In genomic region chr5:75157038-75157437, GRCm38 (mm10) we compare ENCODE assay signal across 8 mouse cellular contexts. TPM values are rescaled to one million over a fixed set of nuclear protein-coding genes. Genes with fewer than 3 reads are reported as not detected.
A peak's percentile ranks its signal among the peaks of the same experiment; 100 is the strongest.
DNase-seq lines count a peak whose midpoint lies in the region; ATAC-seq and TF ChIP-seq lines count a peak whose summit lies in the region.

No protein-coding gene starts in this region.

- peak overlapping the region; percentile 49; the same call in 1 of the 2 replicates for H3K27ac ChIP-seq in heart, embryonic 15.5 days
- no peak overlapping the region for H3K27ac ChIP-seq in lung, postnatal 0 days (ENCODE audit: low read length)

- H3K4me1 ChIP-seq in heart, embryonic 15.5 days (replicated peaks), result peaks cover 42% of the 10 kb centered on the region
- no peaks in the 10 kb centered on the region; the same call in 1 of the 2 replicates for H3K4me1 ChIP-seq in lung, postnatal 0 days (ENCODE audit: insufficient read depth, low read depth, low read length)

- H3K27me3 ChIP-seq in heart, embryonic 15.5 days, result peaks cover 31% of the 10 kb centered on the region
- H3K27me3 ChIP-seq in lung, postnatal 0 days (replicated peaks; ENCODE audit: insufficient read depth, low read length), result peaks cover 16% of the 10 kb centered on the region; the same call in 1 of the 2 replicates

- 0% methylated on average over 3 of the region's 3 CpGs for WGBS in heart, embryonic 15.5 days
- WGBS in lung, postnatal 0 days, result 0% methylated on average over 3 of the region's 3 CpGs

- H3K9ac ChIP-seq in heart, embryonic 15.5 days, result peak overlapping the region; percentile 50
- no peak overlapping the region; the same call in 1 of the 2 replicates for H3K9ac ChIP-seq in lung, postnatal 0 days (replicated peaks; ENCODE audit: low read depth)

- peak overlapping the region; percentile 92 for H3K4me2 ChIP-seq in heart, embryonic 15.5 days
- H3K4me2 ChIP-seq in lung, postnatal 0 days (replicated peaks; ENCODE audit: low read depth, low read length), result peak overlapping the region; percentile 69

- H3K36me3 ChIP-seq in heart, embryonic 15.5 days, result no peaks in the 10 kb centered on the region
- no peaks in the 10 kb centered on the region for H3K36me3 ChIP-seq in lung, postnatal 0 days (ENCODE audit: insufficient read depth, low read length)

- H3K4me3 ChIP-seq in heart, embryonic 15.5 days, result peak overlapping the region; percentile 55
- H3K4me3 ChIP-seq in lung, postnatal 0 days (ENCODE audit: low read depth, low read length), result peak overlapping the region; percentile 46

- peak; percentile 75 for DNase-seq in gastrocnemius, adult 18-20 months (ENCODE audit: low spot score)
- no peak for DNase-seq in gastrocnemius, postnatal 25 days
- DNase-seq in ZHBTc4 (ENCODE audit: low read depth, low spot score), result peak; percentile 82
- peak; percentile 68 for DNase-seq in embryo, embryonic 11.5 days (ENCODE audit: low read depth, low spot score)
- DNase-seq in kidney, postnatal 14 days, result peak; percentile 75
- peak; percentile 92 for DNase-seq in lung, postnatal 0 days (ENCODE audit: low spot score)
- peak; percentile 89 for DNase-seq in retina, postnatal 1 day

- TF ChIP-seq EP300 in lung, postnatal 0 days (IDR thresholded peaks at IDR 0.05), result no peak

- no peak for ATAC-seq in heart, embryonic 15.5 days (replicated peaks; ENCODE audit: insufficient number of reproducible peaks, insufficient read depth, low FRiP score, low read depth)
- no peak for ATAC-seq in lung, postnatal 0 days

- H3K9me3 ChIP-seq in heart, embryonic 15.5 days (replicated peaks), result no peaks in the 10 kb centered on the region
- no peaks in the 10 kb centered on the region for H3K9me3 ChIP-seq in lung, postnatal 0 days (ENCODE audit: low read length)

- TF ChIP-seq CTCF in lung, postnatal 0 days (IDR thresholded peaks at IDR 0.05), result peak; percentile 90

RNA-seq across cellular contexts. Expression of gene Pdgfra, which starts 4.9 kb away (rescaled TPM):
- total RNA-seq in gastrocnemius, adult 18-20 months (2021), result 10 to 100 TPM; 14.2 to 15.0 TPM
- total RNA-seq in gastrocnemius, postnatal 25 days (2021), result 10 to 100 TPM; 16.1 to 18.0 TPM
- 14.7 and 19.0 TPM in 2 replicates for polyA plus RNA-seq in heart, embryonic 15.5 days (2015; fragmentation: Nextera tagmentation; extraction: Ambion mirVana)
- 14.2 and 15.9 TPM in 2 replicates for polyA plus RNA-seq in lung, postnatal 0 days (2015; fragmentation: Nextera tagmentation; extraction: Ambion mirVana)
